Mouse (Mus musculus): ENCODE measurements around the gene Emilin2. TPM values are rescaled to one million over a fixed set of nuclear protein-coding genes. Genes with fewer than 3 reads are reported as not detected.

Gene Emilin2
- total and polyA plus RNA-seq, 3 experiments, result 0.34 to 0.38 TPM; not detected in 1

DNA sequence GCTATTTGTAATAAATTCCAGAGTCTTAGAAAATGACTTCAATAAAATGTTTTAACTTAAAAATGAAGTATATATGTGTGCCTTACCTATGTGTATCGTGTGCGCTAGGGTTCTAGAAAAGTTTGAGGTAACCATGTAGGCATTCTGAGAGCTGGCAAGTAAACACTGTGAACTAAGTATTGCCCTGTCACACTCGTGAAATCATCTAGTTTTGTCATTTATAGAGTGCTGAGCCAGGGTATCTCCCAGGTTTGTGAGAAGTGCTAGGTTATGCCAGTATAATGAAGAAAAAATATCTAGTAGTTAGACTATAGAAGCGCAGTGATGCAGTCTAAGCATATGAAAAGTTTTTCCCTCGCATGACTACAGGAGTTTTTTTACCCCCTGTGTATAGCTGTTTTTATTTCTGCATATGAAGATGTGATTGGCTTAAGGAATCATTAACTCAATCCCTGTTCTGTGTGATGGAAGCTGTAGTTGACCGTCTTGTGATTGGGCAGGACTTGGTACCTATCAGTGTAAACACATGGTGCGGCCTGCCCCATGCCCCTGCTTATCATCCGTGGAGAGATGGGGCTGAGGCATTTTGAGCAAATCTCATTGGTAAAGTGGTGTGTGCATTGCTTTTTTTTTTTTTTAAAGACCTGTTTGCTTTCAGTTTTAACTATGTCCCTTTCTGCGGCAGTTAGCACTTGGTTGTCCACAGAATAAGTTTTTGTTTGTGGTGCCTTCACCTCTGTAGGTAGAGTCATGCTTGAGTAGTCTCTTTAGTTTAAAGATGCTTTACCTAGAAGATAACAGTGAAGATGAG is 107.6 kb downstream of the Emilin2 start:
- H3K4me3 ChIP-seq (replicated peaks in 1 of 3; ENCODE audit: low read depth in 2 of 3, low read length in 2 of 3, poor library complexity in 1 of 3), result peak overlapping the region; percentile 12 to 45 (median 40)

More for the DNA sequence above, 107.6 kb downstream of the Emilin2 start:
- H3K9me3 ChIP-seq (replicated peaks; ENCODE audit: low read length), result peaks cover 5% of the 10 kb centered on the region
- peak overlapping the region; percentile 53 for H3K27ac ChIP-seq (ENCODE audit: insufficient read depth, low read depth)
- TF ChIP-seq MAZ (IDR thresholded peaks at IDR 0.05; ENCODE audit: low read depth, low read length), result 0 out of 2 replicates have a peak, but pooled peaks have one; percentile 20
- 0 out of 2 replicates have a peak, but pooled peaks have one; percentile 17 for TF ChIP-seq NELFE (IDR thresholded peaks at IDR 0.05; ENCODE audit: low read depth, low read length)
- peak; percentile 54; the same call in 1 of the 2 replicates for TF ChIP-seq MYC (IDR thresholded peaks at IDR 0.05; ENCODE audit: low read depth, low read length)
- TF ChIP-seq MXI1 (IDR thresholded peaks at IDR 0.05; ENCODE audit: low read depth, low read length), result peak; percentile 46; the same call in 1 of the 2 replicates
- no peak for TF ChIP-seq ZKSCAN1 (IDR thresholded peaks at IDR 0.05; ENCODE audit: borderline replicate concordance, low read depth, low read length)
- 0 out of 2 replicates have a peak, but pooled peaks have one; percentile 7 for TF ChIP-seq TBP (conservative IDR thresholded peaks at IDR 0.05; ENCODE audit: low read depth, low read length)
- peak; percentile 57; the same call in 1 of the 2 replicates for TF ChIP-seq MAX (IDR thresholded peaks at IDR 0.05; ENCODE audit: low read length)
- TF ChIP-seq BHLHE40 (IDR thresholded peaks at IDR 0.05; ENCODE audit: low read depth, low read length), result no peak
- TF ChIP-seq HCFC1 (IDR thresholded peaks at IDR 0.05; ENCODE audit: low read depth, low read length), result peak; percentile 33; the same call in 1 of the 2 replicates
- TF ChIP-seq SIN3A (IDR thresholded peaks at IDR 0.05; ENCODE audit: low read length), result peak; percentile 38
- TF ChIP-seq ZNF384 (IDR thresholded peaks at IDR 0.05; ENCODE audit: low read depth, low read length), result peak; percentile 88
- no peaks in the 10 kb centered on the region for H3K27me3 ChIP-seq (replicated peaks)
- peaks cover 10% of the 10 kb centered on the region for H3K79me2 ChIP-seq (replicated peaks; ENCODE audit: control insufficient read depth, extremely low read depth, insufficient read depth, poor library complexity, severe bottlenecking)
- H3K36me3 ChIP-seq (replicated peaks in 1 of 2; ENCODE audit: control insufficient read depth in 1 of 2, insufficient read depth in 1 of 2, low read length in 1 of 2), result peaks cover 0 to 17% of the 10 kb centered on the region in 2 experiments
- peak overlapping the region; percentile 68 for H3K9ac ChIP-seq (ENCODE audit: insufficient read depth, low read depth)
- no peak for DNase-seq (ENCODE audit: extremely low read depth)
- in situ Hi-C loops (cut with MboI; ENCODE audit: low pct_ligation_motif_present, low pct_unique_long_range_greater_than_20kb, low sequenced_read_pairs), result no loop called here
- H3K4me2 ChIP-seq (ENCODE audit: insufficient read depth, low read depth, poor library complexity, severe bottlenecking), result peak overlapping the region; percentile 83
- dilution Hi-C loops (cut with MboI; ENCODE audit: extremely low pct_ligation_motif_present, extremely low pct_unique_long_range_greater_than_20kb, low sequenced_read_pairs), result no loop called here
- peaks cover 8 to 58% of the 10 kb centered on the region in 2 experiments for H3K4me1 ChIP-seq (ENCODE audit: control insufficient read depth in 1 of 2, insufficient read depth in 2 of 2)

Other genes with a start within 250 kb of the Emilin2 start
- gene Lpin2, start 129.4 kb downstream of the Emilin2 start, total RNA-seq (2012; rRNA removed), result 25.1 and 28.1 TPM in 2 replicates
- gene Lpin2, start 129.4 kb downstream of the Emilin2 start, total RNA-seq (2014; rRNA removed), result 25.4 TPM in 2 replicates
- 30.4 and 31.4 TPM in 2 replicates for gene Lpin2, start 129.4 kb downstream of the Emilin2 start, polyA plus RNA-seq (2012; ENCODE audit: insufficient read length, low read depth)
- gene Gm4707, start 147.9 kb upstream of the Emilin2 start, total RNA-seq (2012; rRNA removed), result 1.1 and 1.5 TPM in 2 replicates
- gene Gm4707, start 147.9 kb upstream of the Emilin2 start, total RNA-seq (2014; rRNA removed), result 0.16 and 1.5 TPM in 2 replicates
- gene Gm4707, start 147.9 kb upstream of the Emilin2 start, polyA plus RNA-seq (2012; ENCODE audit: insufficient read length, low read depth), result 0.33 and 1.1 TPM in 2 replicates
- 44.4 and 50.9 TPM in 2 replicates for gene Smchd1, start 163.4 kb upstream of the Emilin2 start, total RNA-seq (2012; rRNA removed)
- 73.9 and 87.8 TPM in 2 replicates for gene Smchd1, start 163.4 kb upstream of the Emilin2 start, total RNA-seq (2014; rRNA removed)
- gene Smchd1, start 163.4 kb upstream of the Emilin2 start, polyA plus RNA-seq (2012; ENCODE audit: insufficient read length, low read depth), result 53.3 and 59.4 TPM in 2 replicates
- 24.4 and 26.7 TPM in 2 replicates for gene Ndc80, start 214.9 kb upstream of the Emilin2 start, total RNA-seq (2012; rRNA removed)
- 44.5 and 55.6 TPM in 2 replicates for gene Ndc80, start 214.9 kb upstream of the Emilin2 start, total RNA-seq (2014; rRNA removed)
- 41.8 and 49.6 TPM in 2 replicates for gene Ndc80, start 214.9 kb upstream of the Emilin2 start, polyA plus RNA-seq (2012; ENCODE audit: insufficient read length, low read depth)
- 0.04 and 0.08 TPM in 2 replicates for gene Spdya, start 240.1 kb upstream of the Emilin2 start, total RNA-seq (2012; rRNA removed)
- gene Spdya, start 240.1 kb upstream of the Emilin2 start, total RNA-seq (2014; rRNA removed), result 0.16 TPM in 1 of 2 replicates, not detected in the other
- 0.26 and 0.80 TPM in 2 replicates for gene Spdya, start 240.1 kb upstream of the Emilin2 start, polyA plus RNA-seq (2012; ENCODE audit: insufficient read length, low read depth)

All from CH12.LX (cell line).